Mouse (Mus musculus): Measurements from ENCODE around the gene Slc6a16. TPM values are rescaled to one million over a fixed set of nuclear protein-coding genes. Genes with fewer than 3 reads are reported as not detected.

Gene Slc6a16
- polyA plus RNA-seq, 1 experiment from 2014 or later = not detected

DNA sequence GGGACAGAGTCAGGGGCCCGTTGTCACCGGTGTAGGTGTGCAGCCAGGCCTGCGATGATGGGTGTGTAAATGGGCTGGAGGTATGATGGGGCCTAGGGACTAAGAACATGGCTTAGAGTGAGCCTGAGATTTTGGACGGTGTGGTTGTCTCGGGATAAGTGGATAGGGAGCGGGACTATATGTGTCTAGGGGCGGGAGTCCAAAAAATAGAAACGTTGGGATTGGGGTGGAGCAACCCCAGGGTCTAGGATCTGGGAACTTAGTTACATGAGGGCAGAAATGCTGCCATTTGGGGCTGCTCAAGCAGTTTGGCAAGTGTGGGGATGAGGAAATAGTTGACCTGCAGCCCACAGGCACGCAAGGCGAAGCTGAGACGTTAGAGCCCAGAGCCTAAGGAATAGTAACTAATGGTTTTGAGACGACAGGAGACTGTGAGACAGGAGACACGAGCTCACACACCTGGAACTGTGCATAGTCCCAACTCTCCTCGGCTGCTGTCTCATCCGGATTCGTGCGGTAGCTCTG is 5.2 kb upstream of the Slc6a16 start:
- peak overlapping the region; percentile 58 for H3K4me2 ChIP-seq
- H3K9me3 ChIP-seq (ENCODE audit: low read depth, low read length) = no peaks in the 10 kb centered on the region
- TF ChIP-seq CTCF (IDR thresholded peaks at IDR 0.05; ENCODE audit: low read depth) = no peak
- H3K4me3 ChIP-seq (ENCODE audit: low read depth, low read length) = peak overlapping the region; percentile 22; the same call in 1 of the 2 replicates
- ATAC-seq (ENCODE audit: insufficient read depth) (peak; percentile 21), DNase-seq (peak; percentile 31)
- H3K27ac ChIP-seq (ENCODE audit: low read depth) = no peak overlapping the region
- H3K4me1 ChIP-seq (ENCODE audit: insufficient read depth) = peaks cover 7% of the 10 kb centered on the region
- H3K9ac ChIP-seq = peak overlapping the region; percentile 32
- H3K27me3 ChIP-seq (ENCODE audit: insufficient read depth, low read length) = no peaks in the 10 kb centered on the region
- 28% methylated on average over 17 of the region's 17 CpGs for WGBS
- H3K36me3 ChIP-seq (ENCODE audit: insufficient read depth) = peaks cover 35% of the 10 kb centered on the region

DNA sequence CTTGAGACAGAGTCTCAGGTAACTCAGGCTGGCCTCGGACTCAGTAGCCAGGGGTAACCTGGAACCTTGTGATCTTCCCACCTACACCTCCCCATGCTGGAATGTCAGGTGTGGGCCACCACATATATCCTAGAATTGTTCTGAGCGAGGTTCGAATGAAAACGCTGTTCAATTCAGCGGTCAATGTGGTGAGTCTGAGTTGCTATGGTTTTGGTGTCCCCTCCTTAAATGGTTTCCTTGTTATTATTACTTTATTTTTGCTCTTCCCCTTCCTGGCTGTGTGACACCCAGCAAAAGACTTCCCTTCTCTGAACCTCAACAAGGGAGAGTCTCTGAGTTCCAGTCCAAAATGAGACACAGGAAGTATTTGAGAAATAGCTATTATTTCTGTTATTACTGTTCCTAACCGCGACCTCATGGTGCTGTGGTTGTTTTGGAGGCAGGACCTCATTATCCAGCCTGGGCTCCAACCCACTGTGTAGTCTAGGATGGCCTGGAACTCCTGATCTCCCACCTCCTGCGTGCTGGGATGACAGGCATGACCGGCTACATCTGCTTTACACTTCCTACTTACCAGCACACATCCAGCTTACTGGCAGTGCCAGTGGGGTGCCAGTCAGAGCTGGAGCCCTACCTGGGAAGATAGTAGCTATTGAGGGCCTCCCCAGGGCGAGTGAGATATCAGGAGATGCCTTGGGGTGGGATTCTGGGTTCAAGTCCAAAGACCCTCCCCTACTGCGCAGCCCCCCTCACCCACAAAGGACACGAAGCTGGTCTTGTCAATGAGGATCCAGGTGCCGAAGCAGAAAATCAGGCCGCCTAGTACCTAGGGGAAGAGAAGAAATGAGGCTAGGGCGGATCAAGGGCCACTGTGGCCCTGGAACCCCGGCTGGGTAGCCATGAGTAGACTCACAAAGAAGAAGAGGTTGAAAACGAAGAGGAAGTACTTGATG is 2.9 kb upstream of the Slc6a16 start:
- 70% methylated on average over 17 of the region's 17 CpGs for WGBS

DNA sequence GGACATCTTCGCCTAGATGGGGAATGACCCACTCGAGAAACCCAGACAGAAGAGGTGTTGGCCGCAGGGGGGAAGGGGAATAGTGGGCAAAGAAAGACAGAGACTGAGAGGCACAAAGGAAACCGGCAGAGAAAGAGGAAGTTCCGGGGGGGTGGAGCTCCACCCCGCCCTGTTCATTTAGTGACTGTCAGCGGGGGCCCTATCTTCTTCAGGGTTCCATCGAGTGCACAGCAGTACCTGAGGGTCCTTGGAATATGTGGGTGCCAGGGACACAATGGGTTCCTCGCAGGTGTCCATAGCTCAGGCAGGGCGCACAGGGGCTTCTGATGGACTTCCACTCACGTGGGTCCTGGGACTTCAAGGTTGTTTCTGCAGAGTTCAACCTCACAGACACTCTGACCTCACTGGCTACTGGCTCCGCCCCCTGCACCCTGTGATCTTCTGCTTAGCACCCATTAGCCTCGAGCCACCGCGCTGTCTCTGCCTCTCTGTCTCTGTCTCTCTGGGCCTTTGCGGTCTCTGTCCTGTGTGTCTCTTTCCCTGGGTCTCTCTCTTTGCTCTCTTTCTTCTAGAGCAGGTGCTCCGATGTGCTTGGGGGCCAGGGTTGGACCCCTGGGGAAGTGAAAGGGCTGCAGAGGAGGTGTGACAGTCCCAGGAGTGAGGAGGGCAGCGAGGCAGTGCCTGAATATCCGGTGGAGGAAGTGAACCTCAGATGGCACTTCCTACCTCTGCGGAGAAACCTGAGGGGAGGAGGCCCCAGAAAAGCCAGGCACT is 2.0 kb upstream of the Slc6a16 start, which contains the start of gene Cd37:
Cd37 (minus strand) TSS at position 393 of the 774 bp plus-strand sequence.
- no peaks in the 10 kb centered on the region for H3K27me3 ChIP-seq (ENCODE audit: insufficient read depth, low read length)
- no peak within 1 kb of the TSS for H3K4me3 ChIP-seq (ENCODE audit: low read depth, low read length)
- WGBS = 34% methylated on average over 20 of the region's 20 CpGs
- peaks cover 8% of the 10 kb centered on the region for H3K4me1 ChIP-seq (ENCODE audit: insufficient read depth)
- ATAC-seq (ENCODE audit: insufficient read depth) = no peak
- TF ChIP-seq CTCF (IDR thresholded peaks at IDR 0.05; ENCODE audit: low read depth) = no peak
- H3K9me3 ChIP-seq (ENCODE audit: low read depth, low read length) = no peaks in the 10 kb centered on the region
- 0 out of 2 replicates have a peak, but pooled peaks cover 3% of the 10 kb centered on the region for H3K36me3 ChIP-seq (ENCODE audit: insufficient read depth)
- no peak within 1 kb of the TSS for H3K9ac ChIP-seq
- no peak within 1 kb of the TSS for H3K27ac ChIP-seq (ENCODE audit: low read depth)
- H3K4me2 ChIP-seq = peak within 1 kb of the TSS; percentile 1; the same call in 1 of the 2 replicates
- DNase-seq = no peak

More for the DNA sequence above, 2.9 kb upstream of the Slc6a16 start:
- 0 out of 2 replicates have a peak overlapping the region, but pooled peaks have one; percentile 1 for H3K4me2 ChIP-seq
- H3K4me1 ChIP-seq (ENCODE audit: insufficient read depth) = peaks cover 8% of the 10 kb centered on the region
- ATAC-seq (ENCODE audit: insufficient read depth) = no peak
- H3K27me3 ChIP-seq (ENCODE audit: insufficient read depth, low read length) = no peaks in the 10 kb centered on the region
- H3K27ac ChIP-seq (ENCODE audit: low read depth) = no peak overlapping the region
- no peaks in the 10 kb centered on the region for H3K9me3 ChIP-seq (ENCODE audit: low read depth, low read length)
- no peak overlapping the region for H3K4me3 ChIP-seq (ENCODE audit: low read depth, low read length)
- TF ChIP-seq CTCF (IDR thresholded peaks at IDR 0.05; ENCODE audit: low read depth) = no peak
- H3K36me3 ChIP-seq (ENCODE audit: insufficient read depth) = peaks cover 12% of the 10 kb centered on the region
- no peak overlapping the region for H3K9ac ChIP-seq
- DNase-seq = no peak

GRCm38 (mm10) chr7:45240109-45240508 is 776 bp upstream of the Slc6a16 start:
- no peak for TF ChIP-seq CTCF (IDR thresholded peaks at IDR 0.05; ENCODE audit: low read depth)
- DNase-seq = no peak
- Histone ChIP-seq H3K27ac (ENCODE audit: low read depth) (no peak overlapping the region), H3K4me2 (no peak overlapping the region), H3K27me3 (ENCODE audit: insufficient read depth, low read length) (no peaks in the 10 kb centered on the region), H3K9me3 (ENCODE audit: low read depth, low read length) (no peaks in the 10 kb centered on the region), H3K9ac (no peak overlapping the region), H3K36me3 (ENCODE audit: insufficient read depth) (no peaks in the 10 kb centered on the region), H3K4me3 (ENCODE audit: low read depth, low read length) (no peak overlapping the region), H3K4me1 (ENCODE audit: insufficient read depth) (peaks cover 4% of the 10 kb centered on the region; the same call in 1 of the 2 replicates)
- ATAC-seq (ENCODE audit: insufficient read depth) = no peak
- WGBS = 85% methylated on average over 7 of the region's 7 CpGs

DNA sequence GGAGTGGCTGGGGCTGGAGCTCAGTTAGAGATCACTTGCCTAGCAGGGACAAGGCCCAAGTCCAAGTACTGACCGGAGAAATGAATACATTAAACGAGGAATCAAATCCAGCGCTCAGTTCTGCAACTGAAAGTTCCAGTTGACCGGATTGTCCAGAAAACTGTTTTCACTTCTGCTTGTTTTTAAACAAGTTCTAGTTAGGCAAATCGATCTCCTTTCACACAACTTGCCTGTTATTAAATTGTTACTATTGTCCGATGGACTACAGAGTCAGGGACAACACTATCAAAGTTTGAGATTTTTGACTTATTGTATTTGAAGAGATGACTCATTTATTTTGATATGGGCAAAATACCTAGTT is 484 bp downstream of the Slc6a16 start:
- no peak overlapping the region for H3K27ac ChIP-seq (ENCODE audit: low read depth)
- no peaks in the 10 kb centered on the region for H3K9me3 ChIP-seq (ENCODE audit: low read depth, low read length)
- TF ChIP-seq CTCF (IDR thresholded peaks at IDR 0.05; ENCODE audit: low read depth) = no peak
- DNase-seq (no peak), ATAC-seq (ENCODE audit: insufficient read depth) (no peak)
- H3K4me3 ChIP-seq (ENCODE audit: low read depth, low read length) = peak overlapping the region; percentile 20; the same call in 1 of the 2 replicates
- 73% methylated on average over 6 of the region's 6 CpGs for WGBS
- peak overlapping the region; percentile 38; the same call in 1 of the 2 replicates for H3K9ac ChIP-seq
- no peaks in the 10 kb centered on the region for H3K27me3 ChIP-seq (ENCODE audit: insufficient read depth, low read length)
- peak overlapping the region; percentile 56 for H3K4me2 ChIP-seq
- peaks cover 4% of the 10 kb centered on the region; the same call in 1 of the 2 replicates for H3K4me1 ChIP-seq (ENCODE audit: insufficient read depth)
- no peaks in the 10 kb centered on the region for H3K36me3 ChIP-seq (ENCODE audit: insufficient read depth)

- Histone ChIP-seq H3K9me3 (ENCODE audit: low read depth, low read length) (no peaks in the 10 kb centered on the region), H3K27ac (ENCODE audit: low read depth) (no peak overlapping the region), H3K4me3 (ENCODE audit: low read depth, low read length) (no peak overlapping the region), H3K4me2 (no peak overlapping the region), H3K9ac (no peak overlapping the region), H3K36me3 (ENCODE audit: insufficient read depth) (no peaks in the 10 kb centered on the region), H3K4me1 (ENCODE audit: insufficient read depth) (no peaks in the 10 kb centered on the region), H3K27me3 (ENCODE audit: insufficient read depth, low read length) (no peaks in the 10 kb centered on the region)
- TF ChIP-seq CTCF (IDR thresholded peaks at IDR 0.05; ENCODE audit: low read depth) = no peak
- ATAC-seq (ENCODE audit: insufficient read depth) = no peak
- 38% methylated on average over 3 of the region's 3 CpGs for WGBS
- DNase-seq = no peak
Measured at GRCm38 (mm10) chr7:45247666-45248065, 6.8 kb downstream of the Slc6a16 start.
